Mouse (Mus musculus) mature B cell (primary cell): ENCODE results near the gene Mapk8ip1.

Experiments used
- in situ Hi-C: fragments of 300-500 bp; cut with MboI; formaldehyde crosslinking; loops from 2 replicates; pipeline ENCODE4 v1.14.3; 2019

Mapk8ip1 gene

DNA sequence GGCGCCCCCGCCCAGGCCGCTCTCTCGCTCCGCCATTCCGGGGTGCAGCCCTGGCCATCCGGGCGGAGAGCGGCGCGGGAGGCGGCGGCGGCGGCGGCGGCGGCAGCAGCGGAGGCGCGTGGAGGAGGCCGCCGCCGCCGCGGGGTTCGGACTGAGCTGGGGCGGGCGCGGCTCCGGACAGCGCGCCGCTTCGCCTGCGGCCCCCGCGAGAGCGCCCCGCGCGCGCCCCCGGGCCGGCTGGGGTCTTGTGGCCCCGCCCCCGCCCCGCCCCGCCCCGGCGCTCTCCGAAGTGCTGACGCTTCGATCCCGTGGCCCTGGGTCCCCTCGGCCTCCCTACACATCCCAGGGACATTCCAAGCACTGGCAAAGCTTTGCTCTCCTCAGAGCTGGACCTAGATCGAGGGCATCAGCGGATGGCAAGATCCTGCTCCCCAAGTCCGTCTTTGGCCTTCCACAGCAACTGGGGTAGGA, at the start of gene Mapk8ip1:
TSS of gene Mapk8ip1 (minus strand) at position 173 of the 471 bp plus-strand sequence.
- in situ Hi-C loops = no loop called here

DNA sequence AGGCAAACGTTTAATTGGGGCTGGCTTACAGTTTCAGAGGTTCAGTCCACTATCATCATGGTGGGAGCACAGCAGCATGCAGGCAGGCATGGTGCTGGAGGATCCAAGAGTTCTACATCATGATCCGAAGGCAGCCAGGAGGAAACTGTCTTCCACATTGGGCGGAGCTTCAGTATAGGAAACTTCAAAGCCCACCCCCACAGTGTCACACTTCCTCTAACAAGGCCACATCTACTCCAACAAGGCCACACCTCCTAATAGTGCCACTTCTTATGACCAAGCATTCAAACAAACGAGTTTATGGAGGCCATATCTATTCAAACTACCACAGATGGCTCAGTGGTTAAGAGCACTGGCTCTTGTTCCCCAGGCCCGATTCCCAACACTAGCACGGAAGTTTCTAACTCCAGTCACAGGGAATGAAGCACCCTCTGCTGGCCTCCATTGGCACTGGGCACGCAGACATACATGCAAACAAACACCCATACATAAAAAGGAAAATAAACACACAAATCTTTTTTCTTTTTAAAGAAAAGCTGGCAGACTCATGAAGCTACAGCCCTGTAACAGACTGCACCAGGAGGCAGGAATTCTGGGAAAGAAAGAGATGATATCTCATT, 46.2 kb upstream of the Mapk8ip1 start:
- in situ Hi-C loops = no loop called here

DNA sequence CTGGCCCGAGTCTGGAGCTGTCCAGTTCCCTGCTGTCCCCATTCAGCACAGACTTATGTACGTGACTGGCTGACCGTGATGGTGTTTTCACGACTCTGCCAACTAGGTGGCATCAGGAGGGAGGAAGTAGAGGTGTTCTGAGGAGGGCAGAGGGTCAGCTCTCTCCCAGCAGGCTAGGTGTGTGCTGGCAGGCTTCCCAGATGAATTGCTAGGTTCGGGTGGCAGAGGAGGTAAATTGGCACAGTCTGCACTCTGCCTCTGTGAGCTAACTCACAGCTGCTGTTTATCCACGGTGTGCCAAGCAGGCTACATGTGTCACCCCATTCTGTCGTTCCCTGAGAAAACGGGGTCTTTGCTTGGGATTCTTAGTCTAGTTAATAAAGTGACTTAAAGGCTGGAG, 45.6 kb upstream of the Mapk8ip1 start:
- in situ Hi-C loops = no loop called here

GRCm38 (mm10) chr2:92445890-92446289, 44.8 kb upstream of the Mapk8ip1 start:
- in situ Hi-C loops = no loop called here

DNA sequence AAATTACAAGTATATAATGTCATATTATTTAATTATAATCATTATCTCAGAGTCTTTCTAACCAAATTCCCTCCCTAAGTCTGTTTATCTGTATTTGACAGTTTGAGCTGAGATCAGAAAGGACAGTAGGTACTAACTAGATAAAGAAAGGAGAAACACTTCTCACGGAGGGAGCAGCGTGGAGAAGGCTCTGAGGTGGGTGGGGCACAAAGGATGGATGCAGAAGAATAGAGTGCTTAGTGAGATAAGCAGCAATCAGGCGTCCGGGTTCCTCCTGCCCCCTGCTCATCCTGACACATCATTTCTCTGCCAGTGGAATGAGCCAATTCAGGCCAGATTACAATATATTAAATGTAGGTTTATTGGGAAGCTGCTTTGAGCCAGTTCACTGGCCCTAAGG, 43.3 kb upstream of the Mapk8ip1 start:
- in situ Hi-C loops = no loop called here

DNA sequence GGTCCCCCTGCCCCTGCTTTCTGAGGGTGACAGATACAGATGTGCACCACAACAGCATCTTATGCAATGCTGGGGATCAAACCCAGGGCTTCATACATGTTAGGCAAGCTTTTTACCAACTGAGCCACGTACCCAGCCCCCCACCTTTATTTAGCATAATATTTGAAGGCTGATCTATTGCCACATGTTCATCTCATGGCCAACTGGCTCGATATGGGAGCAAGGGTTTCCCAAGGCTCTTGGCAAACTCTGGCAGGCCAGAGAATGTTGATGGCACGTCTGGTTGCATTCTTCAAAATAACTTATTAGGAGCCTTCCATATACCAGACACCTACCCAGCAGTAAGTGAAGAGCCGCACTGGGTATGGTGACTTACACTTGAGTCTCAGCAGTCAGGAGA, 42.2 kb upstream of the Mapk8ip1 start:
- in situ Hi-C loops = no loop called here

DNA sequence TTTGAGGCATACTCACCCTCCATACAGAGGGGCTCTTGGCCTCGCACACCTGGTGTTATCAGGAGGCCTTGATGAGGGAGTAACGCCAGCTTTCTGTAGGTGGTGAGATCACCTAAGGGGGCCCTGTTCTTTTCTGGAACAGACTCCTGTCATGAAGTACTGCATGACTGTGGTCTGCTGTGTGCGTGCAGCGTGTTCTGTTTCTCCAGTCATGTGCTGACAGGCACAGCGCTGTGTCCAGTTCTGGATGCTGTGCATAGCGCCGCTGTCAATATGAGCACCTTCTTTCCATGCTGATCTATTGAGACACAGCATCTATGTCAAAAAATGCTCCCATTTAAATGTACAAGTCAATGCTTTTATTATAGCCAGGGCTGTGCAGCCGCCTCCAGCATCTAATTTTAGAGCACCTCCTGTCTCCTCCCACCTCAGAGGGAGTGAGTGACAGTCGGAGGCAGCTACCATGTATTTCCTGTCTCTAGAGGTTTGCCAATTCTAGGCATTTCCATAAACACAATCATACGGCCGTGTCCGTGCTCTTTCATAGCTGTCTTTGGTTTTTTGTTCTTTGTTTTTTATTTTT, 41.4 kb upstream of the Mapk8ip1 start:
- in situ Hi-C loops = no loop called here

DNA sequence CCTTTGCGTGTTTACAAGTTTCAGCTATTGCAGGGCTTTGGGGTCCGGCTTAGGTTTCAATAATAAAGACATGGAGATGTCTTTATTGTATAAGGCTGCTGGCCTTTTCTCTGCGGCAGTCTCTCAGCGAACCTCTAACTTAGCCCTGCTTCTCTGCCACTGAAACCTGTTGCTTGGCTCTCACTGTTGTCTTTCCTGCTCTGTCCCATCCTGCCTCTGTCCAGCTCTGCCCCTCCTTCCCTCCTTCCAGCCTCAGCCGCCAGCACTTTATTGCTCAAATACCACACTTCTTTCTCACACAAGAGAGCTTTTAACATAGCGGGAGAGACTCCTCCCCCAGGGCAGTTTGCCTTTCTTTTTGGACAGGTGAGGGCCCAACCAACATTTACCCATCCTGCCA, 39.4 kb upstream of the Mapk8ip1 start:
- in situ Hi-C loops = no loop called here

- in situ Hi-C loops = no loop called here
Measured at GRCm38 (mm10) chr2:92438567-92438966, 37.5 kb upstream of the Mapk8ip1 start.

DNA sequence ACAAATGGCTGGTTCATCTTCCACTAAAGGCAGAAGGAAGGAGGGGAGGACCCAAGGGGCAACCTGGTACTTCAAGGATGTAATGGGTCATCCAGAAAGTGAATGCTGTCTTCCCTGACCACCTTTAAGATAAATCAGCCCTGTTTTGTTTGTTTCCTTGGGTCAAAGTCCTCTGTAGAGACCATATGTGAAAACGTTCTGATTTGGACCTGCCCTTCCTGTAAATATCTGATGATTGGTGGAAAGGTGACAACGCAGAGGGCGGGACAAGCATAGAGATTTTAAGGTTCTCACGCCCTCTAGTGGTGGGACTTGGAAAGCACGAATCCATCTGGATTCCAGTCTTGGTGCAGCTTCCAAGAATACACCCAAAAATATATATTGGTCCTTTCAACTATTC, 36.8 kb upstream of the Mapk8ip1 start:
- in situ Hi-C loops = no loop called here

DNA sequence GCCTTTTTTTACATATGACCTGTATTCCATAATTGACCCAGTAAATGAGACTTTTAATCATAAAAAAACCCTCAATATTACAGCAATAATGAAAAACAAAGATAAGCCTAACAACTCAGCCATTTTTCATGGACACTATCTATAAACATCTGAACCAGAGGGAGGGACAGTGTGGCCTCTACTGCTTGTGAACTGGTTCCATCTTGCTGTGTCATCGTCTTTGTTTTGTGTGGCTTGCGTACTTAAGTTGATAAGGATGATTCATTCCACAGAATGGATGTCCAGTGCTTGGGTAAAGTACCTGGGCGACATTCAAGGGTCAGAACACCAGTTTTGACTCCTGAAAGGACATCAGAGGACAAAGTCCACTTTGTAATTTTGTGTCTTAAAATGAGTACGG, 36.3 kb upstream of the Mapk8ip1 start:
- in situ Hi-C loops = no loop called here

- in situ Hi-C loops = no loop called here
Measured at GRCm38 (mm10) chr2:92435023-92435422, 34.0 kb upstream of the Mapk8ip1 start.

GRCm38 (mm10) chr2:92434375-92434745, 33.3 kb upstream of the Mapk8ip1 start:
- in situ Hi-C loops = no loop called here

DNA sequence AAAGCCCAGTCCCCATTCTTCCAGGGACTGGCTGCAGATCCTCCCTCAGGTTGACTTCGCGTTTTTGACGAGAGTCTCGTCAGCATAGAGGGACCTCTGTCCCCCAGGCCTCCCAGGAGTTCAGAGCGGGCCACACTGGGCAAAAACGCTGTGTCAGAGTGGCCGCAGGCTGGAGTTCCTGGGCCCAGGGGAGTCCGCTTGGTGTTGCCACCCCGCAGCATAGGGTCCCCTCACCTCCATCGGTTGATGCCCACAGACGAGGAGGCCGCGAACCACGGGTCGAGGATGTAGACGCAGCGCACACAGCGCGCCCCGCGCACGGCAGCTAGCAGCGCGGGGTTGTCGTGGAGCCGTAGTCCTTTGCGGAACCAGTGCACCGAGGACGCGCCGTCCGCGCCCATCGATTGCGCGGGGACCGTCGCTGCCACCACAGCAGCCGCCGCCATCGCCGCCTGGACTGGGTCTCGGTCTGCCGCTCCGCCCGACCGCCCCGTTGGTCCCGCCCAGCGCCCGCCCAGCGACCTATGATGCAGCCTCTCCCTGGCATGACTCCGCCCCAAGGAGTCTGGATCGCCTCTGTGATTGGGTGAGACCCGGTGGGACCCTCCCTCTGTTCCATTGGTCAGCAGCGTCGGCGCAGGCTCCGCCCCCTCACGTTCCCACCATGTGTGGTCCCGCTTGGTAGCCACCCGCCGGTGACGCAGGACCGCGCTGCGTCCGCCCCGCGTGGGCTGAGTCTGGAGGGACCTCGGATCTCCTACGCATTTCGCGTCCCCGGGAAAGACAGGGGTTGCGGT, 32.7 kb upstream of the Mapk8ip1 start, which contains the start of gene Cry2:
TSS of gene Cry2 (minus strand) at position 466 of the 797 bp plus-strand sequence.
- in situ Hi-C loops = no loop called here

DNA sequence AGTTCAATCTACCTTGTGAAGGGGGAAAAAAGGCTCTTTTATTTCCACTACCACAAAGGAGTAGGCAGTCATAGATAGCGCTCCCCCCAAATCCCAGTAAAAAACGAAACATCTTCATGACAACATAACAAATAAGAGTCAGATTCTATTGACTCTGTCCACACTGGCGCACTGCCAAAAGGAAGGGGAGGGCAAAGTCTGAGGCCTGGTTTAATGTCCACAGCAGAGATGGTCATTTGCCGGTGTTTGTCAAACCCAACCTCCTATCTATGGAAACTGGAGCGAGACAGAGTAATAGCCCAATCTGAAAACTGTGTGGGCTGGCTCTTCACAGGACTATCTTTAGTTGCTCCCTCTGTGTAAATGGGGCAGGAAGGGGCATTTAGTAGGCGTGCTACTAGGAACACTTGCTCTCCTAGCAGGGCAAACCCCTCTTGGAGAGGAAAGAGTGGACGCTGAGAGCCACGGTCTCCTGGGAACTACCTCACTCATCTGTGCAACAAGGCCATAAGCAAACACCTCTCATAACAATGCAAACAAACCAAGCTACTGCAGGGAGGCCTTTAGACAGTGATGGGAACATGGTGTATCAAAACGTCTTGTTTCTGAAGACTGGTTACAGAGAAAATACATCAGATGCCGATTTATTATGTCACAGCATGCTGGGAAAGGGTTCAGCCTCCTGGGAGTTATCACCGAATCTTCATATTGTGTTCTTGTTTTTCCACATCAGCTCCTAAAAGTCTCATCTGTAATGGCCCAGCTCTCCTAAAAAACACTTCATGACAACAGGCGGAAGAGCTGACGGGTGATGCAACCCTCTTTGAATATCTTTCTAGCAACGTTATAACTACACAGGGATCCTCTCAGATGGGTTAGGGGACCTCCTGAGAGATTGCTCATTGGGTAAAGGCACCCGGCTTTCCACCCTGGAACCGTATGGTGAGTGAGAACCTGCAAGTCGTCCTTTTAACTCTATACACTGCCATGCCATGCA, 31.5 kb upstream of the Mapk8ip1 start:
- in situ Hi-C loops = no loop called here

- in situ Hi-C loops = no loop called here
Measured at GRCm38 (mm10) chr2:92431611-92432179, 30.6 kb upstream of the Mapk8ip1 start.

- in situ Hi-C loops = no loop called here
Measured at GRCm38 (mm10) chr2:92430723-92431541, 29.9 kb upstream of the Mapk8ip1 start.

GRCm38 (mm10) chr2:92430089-92430488, 29.0 kb upstream of the Mapk8ip1 start:
- in situ Hi-C loops = no loop called here

GRCm38 (mm10) chr2:92427882-92428281, 26.8 kb upstream of the Mapk8ip1 start:
- in situ Hi-C loops = no loop called here

- in situ Hi-C loops = no loop called here
Measured at GRCm38 (mm10) chr2:92426426-92426825, 25.4 kb upstream of the Mapk8ip1 start.

DNA sequence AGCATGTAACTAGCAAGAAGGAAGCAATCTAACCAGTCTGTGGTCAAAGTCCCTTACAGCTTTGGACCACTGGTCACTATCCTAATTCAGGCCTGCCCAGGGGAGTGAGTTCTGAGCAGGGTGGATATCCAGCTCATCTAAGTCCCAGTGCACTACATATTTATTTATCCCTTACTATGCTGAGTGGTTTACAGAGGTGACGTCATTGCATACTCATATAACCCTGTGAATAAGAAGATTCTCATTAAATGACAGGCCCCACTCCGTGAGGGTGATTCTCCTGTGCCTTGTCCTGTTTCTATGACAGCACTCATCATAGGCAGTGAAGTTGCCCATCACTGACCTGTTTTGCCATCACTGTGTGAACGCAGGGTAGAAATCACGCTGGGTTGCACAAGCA, 24.3 kb upstream of the Mapk8ip1 start:
- in situ Hi-C loops = no loop called here
